Mouse (Mus musculus): ENCODE results near the gene Foxp1. TPM values are rescaled to one million over a fixed set of nuclear protein-coding genes. Genes with fewer than 3 reads are reported as not detected.

The Foxp1 gene
- polyA plus RNA-seq, 2 experiments = 101 to 166 TPM

DNA sequence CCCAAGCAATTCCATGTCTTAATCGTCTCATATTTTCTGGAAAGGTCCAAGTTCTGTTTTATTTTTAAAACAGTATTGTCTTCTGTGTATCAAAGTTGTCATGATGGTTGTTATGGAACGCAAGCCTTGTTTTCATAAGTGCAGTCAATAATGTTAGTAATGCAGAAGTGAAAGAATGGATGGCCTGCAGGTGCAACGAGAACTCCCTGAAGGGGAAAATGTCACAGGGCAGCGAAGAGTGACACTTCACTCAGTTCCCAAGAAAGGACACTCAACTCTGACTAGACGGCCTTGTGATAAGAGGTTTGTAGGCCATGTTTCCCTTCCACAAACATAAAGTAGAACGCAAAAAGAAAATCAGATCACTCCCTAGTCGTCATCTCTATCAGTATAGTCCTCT, 469.4 kb downstream of the Foxp1 start:
- Histone ChIP-seq H3K27ac (replicated peaks; ENCODE audit: low read depth, low read length) (no peak overlapping the region), H3K27me3 (ENCODE audit: control insufficient read depth, insufficient read depth, low read length) (no peaks in the 10 kb centered on the region), H3K4me1 (ENCODE audit: control insufficient read depth, insufficient read depth, low read length) (no peaks in the 10 kb centered on the region), H3K9me3 (ENCODE audit: control insufficient read depth, low read length) (no peaks in the 10 kb centered on the region), H3K9ac (ENCODE audit: low read depth, low read length, severe bottlenecking) (no peak overlapping the region), H3K4me2 (replicated peaks; ENCODE audit: low read depth, low read length, severe bottlenecking) (no peak overlapping the region), H3K36me3 (ENCODE audit: control insufficient read depth, insufficient read depth, low read length) (no peaks in the 10 kb centered on the region), H3K4me3 (replicated peaks; ENCODE audit: low read length) (no peak overlapping the region)
- ATAC-seq (ENCODE audit: low FRiP score, low read depth) (no peak), DNase-seq (ENCODE audit: low spot score) (no peak)
- TF ChIP-seq POLR2A (IDR thresholded peaks at IDR 0.05; ENCODE audit: borderline replicate concordance, extremely low read depth, insufficient read depth, insufficient read length) = no peak
- WGBS = 85% methylated on average over 7 of the region's 7 CpGs

DNA sequence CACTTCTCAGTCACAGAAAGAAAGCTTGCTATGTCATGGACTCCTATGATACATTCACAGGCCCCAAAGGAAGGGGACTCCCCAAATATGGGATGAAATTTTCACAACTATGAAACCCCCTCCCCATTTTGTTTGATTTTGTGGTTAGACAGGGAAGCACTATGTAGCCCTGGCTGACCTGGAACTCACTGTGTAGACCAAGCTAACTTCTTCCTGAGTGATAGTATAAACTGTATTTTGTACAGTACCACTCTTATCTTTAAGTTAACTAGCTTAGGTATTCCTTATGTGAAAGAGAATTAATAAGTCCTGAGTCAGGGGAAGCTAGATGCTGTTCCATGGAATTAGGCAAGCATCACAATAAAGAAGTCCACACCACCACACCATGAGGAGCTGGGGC, 470.8 kb downstream of the Foxp1 start:
- DNase-seq (ENCODE audit: low spot score) = no peak
- no peaks in the 10 kb centered on the region for H3K36me3 ChIP-seq (ENCODE audit: control insufficient read depth, insufficient read depth, low read length)
- no peak overlapping the region for H3K4me3 ChIP-seq (replicated peaks; ENCODE audit: low read length)
- H3K4me1 ChIP-seq (ENCODE audit: control insufficient read depth, insufficient read depth, low read length) = no peaks in the 10 kb centered on the region
- H3K9ac ChIP-seq (ENCODE audit: low read depth, low read length, severe bottlenecking) = no peak overlapping the region
- H3K4me2 ChIP-seq (replicated peaks; ENCODE audit: low read depth, low read length, severe bottlenecking) = no peak overlapping the region
- TF ChIP-seq POLR2A (IDR thresholded peaks at IDR 0.05; ENCODE audit: borderline replicate concordance, extremely low read depth, insufficient read depth, insufficient read length) = no peak
- no peak for ATAC-seq (ENCODE audit: low FRiP score, low read depth)
- H3K27ac ChIP-seq (replicated peaks; ENCODE audit: low read depth, low read length) = no peak overlapping the region
- H3K27me3 ChIP-seq (ENCODE audit: control insufficient read depth, insufficient read depth, low read length) = no peaks in the 10 kb centered on the region
- no peaks in the 10 kb centered on the region for H3K9me3 ChIP-seq (ENCODE audit: control insufficient read depth, low read length)

DNA sequence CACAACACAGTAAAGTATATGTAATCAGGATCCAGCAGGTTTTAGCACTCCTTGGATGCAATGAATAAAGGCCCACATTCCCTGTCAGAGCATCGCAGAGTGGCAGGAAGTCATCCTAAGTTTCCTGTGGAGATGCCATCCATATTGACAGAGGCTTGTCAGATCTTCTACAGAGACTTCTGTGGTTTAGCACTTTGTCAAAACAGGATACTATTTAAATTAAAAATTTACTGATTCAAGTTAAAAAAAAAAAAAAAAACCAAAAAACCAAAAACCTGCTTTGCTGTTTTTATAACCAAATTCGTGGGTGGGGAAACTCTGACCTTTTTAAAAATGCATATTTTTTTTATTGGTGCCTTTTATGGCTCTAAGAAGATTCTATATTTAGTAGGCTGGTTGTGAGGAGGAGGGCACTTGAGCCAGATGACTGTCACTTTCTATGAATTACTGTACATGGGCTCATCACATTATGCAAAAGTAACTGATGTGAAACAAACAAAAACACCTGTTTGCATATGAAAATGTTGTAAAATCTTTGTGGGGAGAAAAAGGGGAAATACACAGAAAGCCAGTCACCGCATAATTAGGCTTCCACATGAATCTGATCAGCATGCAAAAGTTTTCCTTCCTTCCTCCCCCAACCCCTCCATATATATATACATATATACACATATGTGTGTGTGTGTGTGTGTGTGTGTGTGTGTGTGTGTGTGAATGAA, 472.1 kb downstream of the Foxp1 start:
- no peak overlapping the region for H3K27ac ChIP-seq (replicated peaks; ENCODE audit: low read depth, low read length)
- no peak for ATAC-seq (ENCODE audit: low FRiP score, low read depth)
- no peak for TF ChIP-seq POLR2A (IDR thresholded peaks at IDR 0.05; ENCODE audit: borderline replicate concordance, extremely low read depth, insufficient read depth, insufficient read length)
- H3K4me1 ChIP-seq (ENCODE audit: control insufficient read depth, insufficient read depth, low read length) = no peaks in the 10 kb centered on the region
- H3K9me3 ChIP-seq (ENCODE audit: control insufficient read depth, low read length) = no peaks in the 10 kb centered on the region
- WGBS = 72% methylated on average over 3 of the region's 3 CpGs
- no peaks in the 10 kb centered on the region for H3K27me3 ChIP-seq (ENCODE audit: control insufficient read depth, insufficient read depth, low read length)
- no peak for DNase-seq (ENCODE audit: low spot score)
- H3K36me3 ChIP-seq (ENCODE audit: control insufficient read depth, insufficient read depth, low read length) = no peaks in the 10 kb centered on the region
- H3K4me3 ChIP-seq (replicated peaks; ENCODE audit: low read length) = no peak overlapping the region
- H3K9ac ChIP-seq (ENCODE audit: low read depth, low read length, severe bottlenecking) = no peak overlapping the region
- H3K4me2 ChIP-seq (replicated peaks; ENCODE audit: low read depth, low read length, severe bottlenecking) = no peak overlapping the region

DNA sequence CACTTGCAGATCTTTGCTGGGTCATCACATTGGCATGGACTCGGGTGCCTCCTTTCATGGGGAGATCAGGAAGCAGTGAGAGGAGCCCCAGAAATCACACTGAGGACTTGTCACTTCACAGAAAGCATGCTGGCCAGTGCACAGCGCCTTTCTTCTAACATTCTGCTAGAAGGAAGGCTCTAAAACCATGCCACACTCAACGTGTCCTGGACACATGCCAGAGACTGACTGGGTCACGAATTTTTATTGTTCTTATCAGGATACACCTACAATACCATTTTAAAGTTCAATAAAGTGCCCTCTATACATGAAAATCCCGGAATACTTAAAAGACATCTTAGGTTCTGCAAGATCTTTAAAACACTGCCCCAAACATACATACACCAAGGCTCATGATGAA, 475.2 kb downstream of the Foxp1 start:
- ATAC-seq (ENCODE audit: low FRiP score, low read depth) = no peak
- 62% methylated on average over 5 of the region's 5 CpGs for WGBS
- Histone ChIP-seq H3K9me3 (ENCODE audit: control insufficient read depth, low read length) (no peaks in the 10 kb centered on the region), H3K27ac (replicated peaks; ENCODE audit: low read depth, low read length) (no peak overlapping the region), H3K36me3 (ENCODE audit: control insufficient read depth, insufficient read depth, low read length) (no peaks in the 10 kb centered on the region), H3K27me3 (ENCODE audit: control insufficient read depth, insufficient read depth, low read length) (no peaks in the 10 kb centered on the region), H3K9ac (ENCODE audit: low read depth, low read length, severe bottlenecking) (no peak overlapping the region), H3K4me3 (replicated peaks; ENCODE audit: low read length) (no peak overlapping the region), H3K4me2 (replicated peaks; ENCODE audit: low read depth, low read length, severe bottlenecking) (no peak overlapping the region), H3K4me1 (ENCODE audit: control insufficient read depth, insufficient read depth, low read length) (peaks cover 7% of the 10 kb centered on the region)
- TF ChIP-seq POLR2A (IDR thresholded peaks at IDR 0.05; ENCODE audit: borderline replicate concordance, extremely low read depth, insufficient read depth, insufficient read length) = no peak
- DNase-seq (ENCODE audit: low spot score) = no peak

DNA sequence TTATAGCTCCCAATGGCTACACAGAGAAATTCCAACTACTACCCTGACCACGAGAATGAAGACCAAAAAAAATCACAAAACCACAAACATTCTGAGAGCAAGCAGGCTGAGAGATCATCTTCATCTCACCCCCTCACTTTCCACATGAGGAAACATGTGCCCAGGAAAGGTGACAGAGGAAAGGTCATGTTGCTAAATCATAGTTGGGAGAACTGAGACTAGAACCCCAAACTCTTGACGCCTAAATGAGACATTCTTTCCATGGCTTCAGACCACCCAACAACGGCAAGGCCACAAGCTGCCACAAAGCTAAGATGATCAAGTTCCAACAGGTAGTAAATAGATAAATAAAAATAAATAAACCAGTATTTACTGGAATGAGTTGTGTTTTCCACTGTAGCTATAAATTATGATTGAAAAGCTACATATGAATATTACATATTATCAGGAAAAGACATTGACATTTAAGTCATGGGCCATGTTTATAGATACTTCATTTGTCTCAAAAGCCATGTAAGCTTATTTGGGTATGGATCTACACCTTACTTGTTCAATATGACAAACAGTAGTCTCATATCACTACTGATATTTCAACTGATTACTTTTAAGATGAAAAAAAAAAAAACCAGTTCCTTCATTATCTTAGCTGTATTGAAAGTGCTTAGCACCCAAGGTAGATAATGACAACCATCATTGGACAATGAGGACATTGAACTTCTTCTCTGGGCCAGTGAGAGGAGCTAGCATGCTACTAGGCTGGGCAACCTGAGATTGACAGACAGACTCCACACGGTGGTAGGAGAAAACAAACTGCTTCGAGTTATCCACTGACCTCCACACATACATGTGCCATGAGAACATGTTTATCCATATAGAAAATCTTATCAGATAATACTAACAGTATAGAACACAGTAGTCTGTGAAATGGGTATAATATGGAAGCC, 476.4 kb downstream of the Foxp1 start:
- TF ChIP-seq POLR2A (IDR thresholded peaks at IDR 0.05; ENCODE audit: borderline replicate concordance, extremely low read depth, insufficient read depth, insufficient read length) = no peak
- Histone ChIP-seq H3K4me1 (ENCODE audit: control insufficient read depth, insufficient read depth, low read length) (peaks cover 7% of the 10 kb centered on the region), H3K9ac (ENCODE audit: low read depth, low read length, severe bottlenecking) (no peak overlapping the region), H3K27ac (replicated peaks; ENCODE audit: low read depth, low read length) (no peak overlapping the region), H3K27me3 (ENCODE audit: control insufficient read depth, insufficient read depth, low read length) (no peaks in the 10 kb centered on the region), H3K9me3 (ENCODE audit: control insufficient read depth, low read length) (no peaks in the 10 kb centered on the region), H3K36me3 (ENCODE audit: control insufficient read depth, insufficient read depth, low read length) (no peaks in the 10 kb centered on the region), H3K4me3 (replicated peaks; ENCODE audit: low read length) (no peak overlapping the region), H3K4me2 (replicated peaks; ENCODE audit: low read depth, low read length, severe bottlenecking) (no peak overlapping the region)
- 87% methylated on average over 5 of the region's 5 CpGs for WGBS
- no peak for DNase-seq (ENCODE audit: low spot score)
- no peak for ATAC-seq (ENCODE audit: low FRiP score, low read depth)
